Mouse (Mus musculus): ENCODE measurements at regions not wholly inside any gene's neighbourhood (a gene's known extent, or its start where the extent isn't known, plus 50 kb on each side); places are given as distances from the start of the nearest gene placed in this dataset.

- Histone ChIP-seq H3K9me3 (ENCODE audit: control insufficient read depth, insufficient read depth, low read depth, low read length) (no peaks in the 10 kb centered on the region), H3K27ac (ENCODE audit: insufficient read depth, low read depth, low read length, poor library complexity, severe bottlenecking) (no peak overlapping the region), H3K4me1 (ENCODE audit: control insufficient read depth in 2 of 2, insufficient read depth in 2 of 2, low read length in 2 of 2, poor library complexity in 1 of 2) (no peaks in the 10 kb centered on the region), H3K4me3 (ENCODE audit: insufficient read depth in 1 of 2, low read depth in 1 of 2, low read length in 2 of 2, poor library complexity in 1 of 2, severe bottlenecking in 1 of 2) (no peak overlapping the region), H3K9ac (ENCODE audit: insufficient read depth, low read depth, low read length, poor library complexity, severe bottlenecking) (no peak overlapping the region), H3K36me3 (ENCODE audit: control insufficient read depth, insufficient read depth, low read length, poor library complexity, severe bottlenecking) (no peaks in the 10 kb centered on the region)
- in situ Hi-C loops (cut with MboI; ENCODE audit: low sequenced_read_pairs in 2 of 2, unreplicated experiment in 2 of 2), result no loop called here
- no peak for TF ChIP-seq CHD2 (IDR thresholded peaks at IDR 0.05; ENCODE audit: low read depth, low read length)
- no peak for TF ChIP-seq ZC3H11A (IDR thresholded peaks at IDR 0.05; ENCODE audit: borderline replicate concordance, low read depth, low read length)
- TF ChIP-seq HCFC1 (IDR thresholded peaks at IDR 0.05; ENCODE audit: borderline replicate concordance, insufficient read depth, low read length), result no peak
- no peak for TF ChIP-seq ZNF384 (IDR thresholded peaks at IDR 0.05; ENCODE audit: low read depth, low read length)
- no peak for TF ChIP-seq MAFK (IDR thresholded peaks at IDR 0.05; ENCODE audit: insufficient read depth, low read depth, low read length)
- DNase-seq (ENCODE audit: low read depth, low spot score), result no peak
These were observed 545.9 kb upstream of the Akr1e1 start for GRCm38 (mm10) chr13:5154911-5155310.

- Histone ChIP-seq H3K4me3 (ENCODE audit: insufficient read depth in 1 of 2, low read depth in 1 of 2, low read length in 2 of 2, poor library complexity in 1 of 2, severe bottlenecking in 1 of 2) (no peak overlapping the region), H3K9me3 (ENCODE audit: control insufficient read depth, insufficient read depth, low read depth, low read length) (no peaks in the 10 kb centered on the region), H3K9ac (ENCODE audit: insufficient read depth, low read depth, low read length, poor library complexity, severe bottlenecking) (no peak overlapping the region), H3K4me1 (ENCODE audit: control insufficient read depth in 2 of 2, insufficient read depth in 2 of 2, low read length in 2 of 2, poor library complexity in 1 of 2) (no peaks in the 10 kb centered on the region), H3K36me3 (ENCODE audit: control insufficient read depth, insufficient read depth, low read length, poor library complexity, severe bottlenecking) (no peaks in the 10 kb centered on the region), H3K27ac (ENCODE audit: insufficient read depth, low read depth, low read length, poor library complexity, severe bottlenecking) (no peak overlapping the region)
- in situ Hi-C loops (cut with MboI; ENCODE audit: low sequenced_read_pairs in 2 of 2, unreplicated experiment in 2 of 2), result no loop called here
- no peak for TF ChIP-seq ZC3H11A (IDR thresholded peaks at IDR 0.05; ENCODE audit: borderline replicate concordance, low read depth, low read length)
- no peak for TF ChIP-seq HCFC1 (IDR thresholded peaks at IDR 0.05; ENCODE audit: borderline replicate concordance, insufficient read depth, low read length)
- TF ChIP-seq ZNF384 (IDR thresholded peaks at IDR 0.05; ENCODE audit: low read depth, low read length), result no peak
- no peak for TF ChIP-seq CHD2 (IDR thresholded peaks at IDR 0.05; ENCODE audit: low read depth, low read length)
- no peak for TF ChIP-seq MAFK (IDR thresholded peaks at IDR 0.05; ENCODE audit: insufficient read depth, low read depth, low read length)
- DNase-seq (ENCODE audit: low read depth, low spot score), result no peak
These were observed 551.1 kb upstream of the Akr1e1 start for GRCm38 (mm10) chr13:5159765-5160684.

- Histone ChIP-seq H3K36me3 (ENCODE audit: control insufficient read depth, insufficient read depth, low read length, poor library complexity, severe bottlenecking) (no peaks in the 10 kb centered on the region), H3K9ac (ENCODE audit: insufficient read depth, low read depth, low read length, poor library complexity, severe bottlenecking) (no peak overlapping the region), H3K4me3 (ENCODE audit: insufficient read depth in 1 of 2, low read depth in 1 of 2, low read length in 2 of 2, poor library complexity in 1 of 2, severe bottlenecking in 1 of 2) (no peak overlapping the region), H3K9me3 (ENCODE audit: control insufficient read depth, insufficient read depth, low read depth, low read length) (no peaks in the 10 kb centered on the region), H3K27ac (ENCODE audit: insufficient read depth, low read depth, low read length, poor library complexity, severe bottlenecking) (no peak overlapping the region), H3K4me1 (ENCODE audit: control insufficient read depth in 2 of 2, insufficient read depth in 2 of 2, low read length in 2 of 2, poor library complexity in 1 of 2) (no peaks in the 10 kb centered on the region)
- TF ChIP-seq ZC3H11A (IDR thresholded peaks at IDR 0.05; ENCODE audit: borderline replicate concordance, low read depth, low read length), result no peak
- no peak for TF ChIP-seq MAFK (IDR thresholded peaks at IDR 0.05; ENCODE audit: insufficient read depth, low read depth, low read length)
- TF ChIP-seq HCFC1 (IDR thresholded peaks at IDR 0.05; ENCODE audit: borderline replicate concordance, insufficient read depth, low read length), result no peak
- no peak for TF ChIP-seq CHD2 (IDR thresholded peaks at IDR 0.05; ENCODE audit: low read depth, low read length)
- no peak for TF ChIP-seq ZNF384 (IDR thresholded peaks at IDR 0.05; ENCODE audit: low read depth, low read length)
- in situ Hi-C loops (cut with MboI; ENCODE audit: low sequenced_read_pairs in 2 of 2, unreplicated experiment in 2 of 2), result no loop called here
- no peak for DNase-seq (ENCODE audit: low read depth, low spot score)
These were observed 557.7 kb upstream of the Akr1e1 start for GRCm38 (mm10) chr13:5166716-5167115.

- 0 out of 2 replicates have a peak, but pooled peaks cover 1% of the 10 kb centered on the region for H3K9me3 ChIP-seq (ENCODE audit: control insufficient read depth, insufficient read depth, low read depth, low read length)
- no peak for DNase-seq (ENCODE audit: low read depth, low spot score)
- no peak overlapping the region for H3K4me3 ChIP-seq (ENCODE audit: insufficient read depth in 1 of 2, low read depth in 1 of 2, low read length in 2 of 2, poor library complexity in 1 of 2, severe bottlenecking in 1 of 2)
- in situ Hi-C loops (cut with MboI; ENCODE audit: low sequenced_read_pairs in 2 of 2, unreplicated experiment in 2 of 2), result no loop called here
- TF ChIP-seq CHD2 (IDR thresholded peaks at IDR 0.05; ENCODE audit: low read depth, low read length), result no peak
- TF ChIP-seq ZNF384 (IDR thresholded peaks at IDR 0.05; ENCODE audit: low read depth, low read length), result no peak
- no peak for TF ChIP-seq ZC3H11A (IDR thresholded peaks at IDR 0.05; ENCODE audit: borderline replicate concordance, low read depth, low read length)
- TF ChIP-seq MAFK (IDR thresholded peaks at IDR 0.05; ENCODE audit: insufficient read depth, low read depth, low read length), result no peak
- no peak overlapping the region for H3K27ac ChIP-seq (ENCODE audit: insufficient read depth, low read depth, low read length, poor library complexity, severe bottlenecking)
- no peak overlapping the region for H3K9ac ChIP-seq (ENCODE audit: insufficient read depth, low read depth, low read length, poor library complexity, severe bottlenecking)
- H3K4me1 ChIP-seq (ENCODE audit: control insufficient read depth in 2 of 2, insufficient read depth in 2 of 2, low read length in 2 of 2, poor library complexity in 1 of 2), result no peaks in the 10 kb centered on the region
- no peaks in the 10 kb centered on the region for H3K36me3 ChIP-seq (ENCODE audit: control insufficient read depth, insufficient read depth, low read length, poor library complexity, severe bottlenecking)
These were observed 570.0 kb upstream of the Akr1e1 start for GRCm38 (mm10) chr13:5178996-5179395.

Data from ES-E14 (cell line).